Mouse (Mus musculus): ENCODE data around the gene Madcam1. TPM values are rescaled to one million over a fixed set of nuclear protein-coding genes. Genes with fewer than 3 reads are reported as not detected.
A peak's percentile ranks its signal among the peaks of the same experiment; 100 is the strongest.

Madcam1 gene
- total and polyA plus RNA-seq, 2 experiments from 2014 or later: 1.3 to 1.9 TPM

DNA sequence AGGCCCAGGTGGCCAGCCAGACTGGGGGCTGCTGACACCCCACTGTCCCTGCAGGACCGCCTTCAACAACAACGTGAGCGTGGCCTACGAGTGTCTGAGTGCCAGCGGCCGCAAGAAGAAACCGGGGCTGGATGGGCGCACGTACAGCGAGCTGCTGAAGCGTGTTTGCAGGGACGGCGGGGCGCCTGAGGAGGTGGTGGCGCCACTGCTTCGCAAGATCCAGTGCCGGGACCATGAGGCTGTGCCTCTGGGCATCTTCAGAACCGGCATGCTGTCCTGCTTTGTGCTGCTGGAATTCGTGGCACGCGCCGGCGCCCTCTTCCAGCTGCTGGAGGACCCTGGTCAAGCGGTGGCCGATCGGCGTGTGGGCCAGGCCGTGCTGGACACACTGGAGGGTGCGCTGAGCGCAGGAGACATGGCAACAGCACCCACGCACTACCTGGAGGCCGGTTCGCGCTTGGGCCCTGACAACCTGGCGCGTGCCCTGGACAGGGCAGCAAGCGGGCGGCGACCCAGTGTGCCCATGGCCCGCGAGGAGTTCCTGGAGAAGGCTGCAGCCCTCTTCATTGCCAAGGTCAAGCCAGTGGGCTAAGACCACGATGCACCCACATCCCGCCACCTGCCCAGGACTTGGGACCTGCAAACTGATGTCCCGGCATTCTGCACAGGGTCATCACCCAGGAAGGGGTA, 11.1 kb downstream of the Madcam1 start:
- no peaks in the 10 kb centered on the region; the same call in 1 of the 2 replicates for H3K36me3 ChIP-seq (ENCODE audit: insufficient read depth, low read length)
- no peak overlapping the region for H3K4me3 ChIP-seq (ENCODE audit: low read depth, low read length)
- no peaks in the 10 kb centered on the region for H3K27me3 ChIP-seq (ENCODE audit: insufficient read depth, low read length)
- peaks cover 6% of the 10 kb centered on the region for H3K4me1 ChIP-seq (ENCODE audit: insufficient read depth, low read length)
- 58% methylated on average over 44 of the region's 44 CpGs for WGBS
- H3K4me2 ChIP-seq (ENCODE audit: low read depth, low read length, poor library complexity, severe bottlenecking): no peak overlapping the region
- no peak for TF ChIP-seq CTCF (IDR thresholded peaks at IDR 0.05)
- no peak for DNase-seq (ENCODE audit: low spot score)
- no peak overlapping the region for H3K9ac ChIP-seq (replicated peaks; ENCODE audit: low read length, poor library complexity, severe bottlenecking)
- no peak overlapping the region for H3K27ac ChIP-seq (ENCODE audit: low read depth, low read length)
- peak; percentile 20; the same call in 1 of the 2 replicates for ATAC-seq (ENCODE audit: low FRiP score)
- no peaks in the 10 kb centered on the region for H3K9me3 ChIP-seq (ENCODE audit: low read length)

DNA sequence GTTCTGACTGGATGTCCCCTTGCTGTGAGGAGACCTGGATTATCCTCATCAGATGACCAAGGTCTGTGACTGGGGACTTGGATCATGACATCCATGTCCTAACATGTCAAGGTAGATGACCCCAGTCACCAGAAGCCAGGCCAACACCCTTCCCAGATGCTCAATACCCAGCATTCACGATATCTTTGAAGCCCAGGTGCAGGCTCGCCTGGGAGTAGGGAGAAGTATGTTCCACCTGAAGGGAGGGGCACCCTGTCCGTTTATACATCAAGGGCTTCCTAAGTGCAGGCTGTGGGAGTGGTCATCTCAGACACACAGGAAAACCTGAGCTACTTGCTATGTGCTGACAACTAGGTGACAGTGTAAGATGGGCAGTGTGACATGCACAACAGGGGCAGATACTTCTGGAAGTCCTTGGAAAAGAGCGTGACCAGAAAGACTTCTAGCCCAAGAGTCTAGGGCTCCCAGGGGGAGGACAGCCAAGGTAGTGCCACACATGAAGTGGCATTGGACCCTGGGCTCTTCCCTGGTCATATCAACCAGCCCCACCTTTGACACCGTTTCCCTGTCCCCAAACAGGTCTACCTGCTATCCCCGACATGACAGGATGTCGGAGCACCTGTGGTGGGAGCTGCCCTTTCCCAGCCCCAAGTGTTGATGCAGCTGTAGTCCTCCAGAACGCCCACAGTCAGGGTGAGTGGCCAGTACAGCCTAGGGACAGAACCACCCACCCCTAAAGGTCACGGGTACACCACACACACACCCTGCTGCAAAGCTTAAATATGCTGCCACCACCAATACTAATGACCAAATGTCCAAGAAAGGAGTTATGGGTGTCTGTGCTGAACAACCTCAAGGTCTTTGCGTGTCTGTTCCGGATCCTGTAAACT, 16.5 kb downstream of the Madcam1 start:
- H3K9ac ChIP-seq (replicated peaks; ENCODE audit: low read length, poor library complexity, severe bottlenecking): peak overlapping the region; percentile 51; the same call in 1 of the 2 replicates
- peaks cover 14% of the 10 kb centered on the region for H3K4me1 ChIP-seq (ENCODE audit: insufficient read depth, low read length)
- no peak for TF ChIP-seq CTCF (IDR thresholded peaks at IDR 0.05)
- DNase-seq (ENCODE audit: low spot score) (no peak), ATAC-seq (ENCODE audit: low FRiP score) (peak; percentile 8; the same call in 1 of the 2 replicates)
- peaks cover 13% of the 10 kb centered on the region for H3K36me3 ChIP-seq (ENCODE audit: insufficient read depth, low read length)
- 41% methylated on average over 11 of the region's 11 CpGs for WGBS
- no peaks in the 10 kb centered on the region for H3K27me3 ChIP-seq (ENCODE audit: insufficient read depth, low read length)
- H3K4me2 ChIP-seq (ENCODE audit: low read depth, low read length, poor library complexity, severe bottlenecking): peak overlapping the region; percentile 58
- peak overlapping the region; percentile 86 for H3K27ac ChIP-seq (ENCODE audit: low read depth, low read length)
- H3K9me3 ChIP-seq (ENCODE audit: low read length): no peaks in the 10 kb centered on the region
- peak overlapping the region; percentile 79 for H3K4me3 ChIP-seq (ENCODE audit: low read depth, low read length)

DNA sequence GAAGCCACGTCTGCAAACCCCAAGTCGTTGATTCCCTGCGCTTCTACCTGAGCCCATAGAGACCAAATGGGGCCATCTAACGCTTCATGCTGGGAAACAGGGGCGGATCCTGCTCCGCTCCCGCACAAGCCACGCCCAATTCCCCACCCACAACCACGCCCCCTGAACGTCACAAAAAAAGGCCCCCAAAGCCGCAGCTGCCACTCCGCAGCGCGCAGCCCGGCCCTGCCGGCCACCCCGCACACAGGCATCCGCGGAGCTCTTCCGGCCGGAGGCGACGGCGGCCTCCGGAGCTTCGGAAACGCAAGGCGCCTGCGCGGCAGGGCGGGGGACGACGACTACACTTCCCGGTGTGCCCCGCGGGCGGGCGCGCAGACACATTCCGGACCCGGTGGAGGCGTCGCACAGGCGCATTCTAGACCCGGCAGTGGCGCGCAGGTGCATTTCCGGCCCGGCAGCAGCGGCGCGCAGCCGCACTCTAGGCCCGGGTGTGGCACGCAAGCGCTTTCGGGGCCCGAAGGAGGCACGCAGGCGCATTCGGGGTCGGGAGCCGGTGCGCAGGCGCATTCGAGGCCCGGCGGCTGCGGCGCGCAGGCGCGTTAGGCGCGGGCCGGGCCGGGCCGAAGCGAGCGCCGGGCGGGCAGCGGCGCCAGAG, 17.4 kb downstream of the Madcam1 start, which contains the start of gene Cdc34:
Gene Cdc34, plus strand, starts transcription at position 605 of the 655 bp plus-strand sequence.
- H3K27ac ChIP-seq (ENCODE audit: low read depth, low read length): peak within 1 kb of the TSS; percentile 86
- H3K4me2 ChIP-seq (ENCODE audit: low read depth, low read length, poor library complexity, severe bottlenecking): peak within 1 kb of the TSS; percentile 93
- H3K9ac ChIP-seq (replicated peaks; ENCODE audit: low read length, poor library complexity, severe bottlenecking): peak within 1 kb of the TSS; percentile 81
- peak; percentile 93 for ATAC-seq (ENCODE audit: low FRiP score)
- no peaks in the 10 kb centered on the region for H3K9me3 ChIP-seq (ENCODE audit: low read length)
- H3K27me3 ChIP-seq (ENCODE audit: insufficient read depth, low read length): no peaks in the 10 kb centered on the region
- WGBS: under 1% methylated on average over 54 of the region's 84 CpGs
- peaks cover 14% of the 10 kb centered on the region for H3K4me1 ChIP-seq (ENCODE audit: insufficient read depth, low read length)
- H3K4me3 ChIP-seq (ENCODE audit: low read depth, low read length): peak within 1 kb of the TSS; percentile 79
- peak; percentile 55 for TF ChIP-seq CTCF (IDR thresholded peaks at IDR 0.05)
- peaks cover 21% of the 10 kb centered on the region for H3K36me3 ChIP-seq (ENCODE audit: insufficient read depth, low read length)
- peak; percentile 99 for DNase-seq (ENCODE audit: low spot score)

DNA sequence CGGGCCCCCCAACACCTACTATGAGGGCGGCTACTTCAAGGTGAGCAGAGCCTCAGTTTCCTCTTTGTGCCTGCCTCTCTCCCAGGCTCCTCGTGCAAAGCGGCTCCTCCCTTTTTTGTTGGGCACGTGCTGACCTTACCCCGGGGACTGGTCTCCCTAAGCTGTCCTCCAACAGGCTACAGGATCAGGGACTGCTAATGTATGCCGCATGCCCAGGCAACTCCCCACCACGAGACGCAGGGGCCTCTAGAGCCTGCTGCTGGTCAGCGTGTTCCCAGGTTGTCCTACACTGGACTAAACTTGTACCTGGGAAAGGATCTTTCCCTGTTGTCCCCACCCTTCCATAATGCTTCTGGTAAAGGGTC, 18.2 kb downstream of the Madcam1 start:
- Histone ChIP-seq H3K4me2 (ENCODE audit: low read depth, low read length, poor library complexity, severe bottlenecking) (peak overlapping the region; percentile 93), H3K4me1 (ENCODE audit: insufficient read depth, low read length) (peaks cover 14% of the 10 kb centered on the region), H3K27me3 (ENCODE audit: insufficient read depth, low read length) (no peaks in the 10 kb centered on the region), H3K9me3 (ENCODE audit: low read length) (no peaks in the 10 kb centered on the region), H3K4me3 (ENCODE audit: low read depth, low read length) (peak overlapping the region; percentile 79), H3K36me3 (ENCODE audit: insufficient read depth, low read length) (peaks cover 29% of the 10 kb centered on the region), H3K27ac (ENCODE audit: low read depth, low read length) (peak overlapping the region; percentile 86), H3K9ac (replicated peaks; ENCODE audit: low read length, poor library complexity, severe bottlenecking) (peak overlapping the region; percentile 81)
- ATAC-seq (ENCODE audit: low FRiP score) (peak; percentile 5; the same call in 1 of the 2 replicates), DNase-seq (ENCODE audit: low spot score) (no peak)
- 2% methylated on average over 10 of the region's 10 CpGs for WGBS
- no peak for TF ChIP-seq CTCF (IDR thresholded peaks at IDR 0.05)

DNA sequence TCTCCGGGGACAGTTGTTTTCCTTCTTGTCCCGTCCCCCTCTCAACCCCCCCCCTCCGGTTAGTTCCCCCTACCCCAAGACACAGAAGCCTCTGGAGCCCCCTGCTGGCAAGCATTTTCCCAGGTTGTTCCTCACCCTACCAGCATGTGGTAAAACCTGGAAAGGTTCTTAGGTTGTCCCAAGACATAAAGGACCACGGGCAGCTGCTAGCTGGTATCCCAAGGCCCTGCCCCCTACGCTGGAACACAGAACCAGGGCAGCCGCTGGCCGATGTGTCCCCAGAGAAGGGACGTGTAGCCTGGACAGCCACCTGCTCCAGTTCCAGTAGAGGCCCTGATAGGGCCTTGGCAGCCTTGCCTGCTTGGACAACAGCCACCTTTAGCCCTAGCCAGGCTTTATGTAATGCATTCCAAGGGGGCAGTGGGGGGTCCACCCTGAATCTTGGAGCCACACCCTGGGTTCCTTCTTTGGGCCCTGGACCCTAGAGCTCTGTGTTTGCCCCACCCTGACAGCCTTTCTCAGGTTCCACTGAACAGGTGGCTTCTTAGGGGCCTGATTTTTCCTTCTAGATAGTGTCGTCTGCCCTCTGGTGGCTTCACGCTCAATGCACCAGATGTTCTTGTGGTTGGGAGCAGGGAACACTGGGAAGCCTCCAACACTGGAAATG, 18.7 kb downstream of the Madcam1 start:
- Histone ChIP-seq H3K36me3 (ENCODE audit: insufficient read depth, low read length) (peaks cover 32% of the 10 kb centered on the region), H3K4me2 (ENCODE audit: low read depth, low read length, poor library complexity, severe bottlenecking) (peak overlapping the region; percentile 93), H3K4me1 (ENCODE audit: insufficient read depth, low read length) (peaks cover 14% of the 10 kb centered on the region), H3K27me3 (ENCODE audit: insufficient read depth, low read length) (no peaks in the 10 kb centered on the region), H3K4me3 (ENCODE audit: low read depth, low read length) (peak overlapping the region; percentile 79), H3K9me3 (ENCODE audit: low read length) (no peaks in the 10 kb centered on the region), H3K9ac (replicated peaks; ENCODE audit: low read length, poor library complexity, severe bottlenecking) (peak overlapping the region; percentile 81), H3K27ac (ENCODE audit: low read depth, low read length) (peak overlapping the region; percentile 86)
- 7% methylated on average over 10 of the region's 10 CpGs for WGBS
- ATAC-seq (ENCODE audit: low FRiP score) (no peak), DNase-seq (ENCODE audit: low spot score) (peak; percentile 68)
- peak; percentile 68 for TF ChIP-seq CTCF (IDR thresholded peaks at IDR 0.05)

Data from midbrain, postnatal 0 days (tissue).